Mouse (Mus musculus) brain, embryonic 14.5 days (tissue): ENCODE measurements around the gene Neil3.

ENCODE experiments used
- CTCF ChIP-seq: fragments of 200-500 bp; IDR thresholded peaks from 2 replicates; pipeline ENCODE4 v1.5.1; 2012; ENCODE audit warnings: inconsistent platforms, mild to moderate bottlenecking, moderate library complexity, borderline replicate concordance; ENCODE audit not compliant: insufficient read depth, insufficient read length; ENCODE audit errors: extremely low read depth
- POLR2A ChIP-seq: fragments of 200-500 bp; IDR thresholded peaks from 2 replicates; pipeline ENCODE4 v1.6.1; 2012; ENCODE audit warnings: mild to moderate bottlenecking, inconsistent platforms, borderline replicate concordance; ENCODE audit not compliant: poor library complexity, insufficient read depth, insufficient read length, severe bottlenecking; ENCODE audit errors: extremely low read depth

DNA sequence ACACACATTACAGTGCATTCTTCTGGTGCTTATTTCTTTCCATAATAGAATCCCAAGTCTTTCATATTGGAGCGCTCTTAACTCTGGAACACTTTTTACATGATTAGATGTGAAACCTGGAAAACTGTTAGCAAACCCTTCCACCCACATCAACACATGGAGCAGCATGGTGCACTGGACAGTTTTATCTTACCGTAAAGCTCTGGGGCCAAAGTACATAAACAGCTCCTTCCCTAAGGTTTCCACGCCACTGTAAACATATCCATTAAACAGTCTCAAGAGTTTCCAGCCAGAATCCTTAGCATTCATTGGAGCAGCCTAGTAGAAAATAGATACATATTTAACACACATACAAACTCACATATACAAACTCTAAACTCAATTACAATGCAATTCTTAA, 15.4 kb downstream of the Neil3 start:
- TF ChIP-seq CTCF: no peak
- no peak for TF ChIP-seq POLR2A
